Mouse (Mus musculus) heart, postnatal 25 days (tissue): ENCODE results near the gene A3galt2. TPM values are rescaled to one million over a fixed set of nuclear protein-coding genes. Genes with fewer than 3 reads are reported as not detected.

Experiments
- total RNA-seq, 2 experiments: library from RNA; stranded (reverse); gene quantifications; 2 replicates each; pipeline ENCODE4 v1.2.3; 2021

The A3galt2 gene
- total RNA-seq, 2 experiments from 2014 or later = 0.14 TPM; not detected in 1

Other genes with a start within 250 kb of the A3galt2 start
- 1 to 10 TPM; 4.7 to 4.8 TPM for gene Zscan20, start 145.3 kb upstream of the A3galt2 start, total RNA-seq
- gene Tlr12, start 136.7 kb upstream of the A3galt2 start, total RNA-seq = under 1 TPM in 1 of 2 experiments, not detected in 1; 0.10 TPM
- 10 to 100 TPM; 36.1 to 48.5 TPM for gene Phc2, start 100.7 kb upstream of the A3galt2 start, total RNA-seq
- gene Zfp362, start 50.7 kb downstream of the A3galt2 start, total RNA-seq = 10 to 100 TPM; 12.8 to 13.0 TPM
- gene Trim62, start 128.2 kb downstream of the A3galt2 start, total RNA-seq = 1 to 10 TPM; 1.2 to 1.7 TPM
- gene Azin2, start 207.1 kb downstream of the A3galt2 start, total RNA-seq = 1 to 10 TPM; 2.1 to 3.2 TPM
- gene Ak2, start 236.6 kb downstream of the A3galt2 start, total RNA-seq = 10 to 100 TPM; 72.9 to 73.9 TPM